Mouse (Mus musculus) liver, postnatal 0 days (tissue): ENCODE data around the gene Ugt1a6a.

Source experiments
- CTCF ChIP-seq: sonication (generic); IDR thresholded peaks from 2 replicates; pipeline ENCODE4 v1.5.1; 2016; ENCODE audit warnings: antibody characterized with exemption, low read depth
- EP300 ChIP-seq: IDR thresholded peaks from 2 replicates; pipeline ENCODE4 v1.6.1; 2016; ENCODE audit warnings: antibody characterized with exemption, low read depth, mild to moderate bottlenecking

- TF ChIP-seq CTCF (no peak), EP300 (no peak)
Observed at GRCm38 (mm10) chr1:88133908-88134456, 627 bp upstream of the Ugt1a6a start.
